Mouse (Mus musculus) MEL-GATA-1-ER (cell line): Measurements from ENCODE around the gene Omg.

ENCODE experiments used
- DNase-seq: peaks from one replicate; pipeline ENCODE4 v3.0.0-alpha.2; 2012; ENCODE audit warnings: low read depth; ENCODE audit errors: extremely low read depth

Gene Omg

DNA sequence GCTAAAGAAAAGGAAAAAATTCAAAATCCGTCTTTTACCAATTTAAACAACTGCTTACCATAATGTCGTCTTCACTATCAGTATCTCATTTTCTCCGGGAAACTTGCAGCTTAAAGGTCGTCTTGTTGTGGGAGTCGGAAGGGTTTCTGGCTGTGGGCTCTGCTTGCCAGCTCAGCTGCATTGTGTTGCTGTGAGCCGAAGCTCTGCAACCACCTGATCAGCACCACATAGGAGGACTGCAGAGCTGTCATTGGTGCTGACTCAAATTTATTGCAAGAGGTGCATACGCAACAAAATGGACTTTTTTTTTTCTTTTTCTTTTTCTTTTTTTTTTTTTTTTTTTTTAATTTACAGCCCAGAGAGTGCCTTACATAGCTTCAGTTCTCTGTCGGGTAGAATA lies at the start of gene Omg:
Omg (minus strand) TSS at position 240 of the 400 bp plus-strand sequence.
- no peak for DNase-seq

DNA sequence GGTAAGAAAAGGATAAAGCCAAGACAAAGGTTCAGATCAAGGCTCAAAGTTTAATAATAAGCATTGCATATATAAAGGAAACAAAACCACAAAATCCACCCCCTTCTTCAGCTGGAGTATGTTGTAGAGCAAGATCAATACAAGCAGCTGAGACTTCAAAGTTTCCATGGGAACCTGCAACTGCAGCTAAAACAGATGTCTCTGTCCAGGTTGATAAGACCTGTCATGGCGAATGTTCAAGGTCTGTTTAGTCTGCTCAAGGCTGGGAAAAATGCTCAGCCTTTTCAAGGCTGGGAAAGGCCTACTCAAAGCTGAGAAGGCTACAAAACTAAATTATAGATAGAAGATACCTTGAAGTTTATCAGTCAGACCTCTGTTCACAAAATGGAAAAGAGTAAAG lies 48.7 kb upstream of the Omg start:
- DNase-seq, result no peak

DNA sequence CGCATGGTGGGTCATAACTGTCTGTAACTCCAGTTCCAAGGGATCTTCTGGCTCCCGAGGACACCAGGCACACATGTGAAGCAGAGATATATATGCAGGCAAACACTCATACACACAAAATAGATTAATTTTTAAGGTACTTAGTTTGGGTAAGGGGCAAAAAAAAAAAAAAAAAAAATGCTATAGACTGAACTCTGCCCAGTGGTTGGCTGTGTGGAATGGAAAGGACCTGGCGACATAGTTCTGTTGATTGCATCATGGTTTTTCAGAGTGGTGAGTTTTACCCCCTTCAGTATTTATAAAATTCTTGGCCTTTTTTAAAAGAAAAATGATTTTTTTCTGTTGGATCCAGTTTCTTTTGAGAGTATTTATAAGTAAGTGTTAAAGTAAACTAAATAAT lies 32.4 kb upstream of the Omg start:
- DNase-seq, result no peak

DNA sequence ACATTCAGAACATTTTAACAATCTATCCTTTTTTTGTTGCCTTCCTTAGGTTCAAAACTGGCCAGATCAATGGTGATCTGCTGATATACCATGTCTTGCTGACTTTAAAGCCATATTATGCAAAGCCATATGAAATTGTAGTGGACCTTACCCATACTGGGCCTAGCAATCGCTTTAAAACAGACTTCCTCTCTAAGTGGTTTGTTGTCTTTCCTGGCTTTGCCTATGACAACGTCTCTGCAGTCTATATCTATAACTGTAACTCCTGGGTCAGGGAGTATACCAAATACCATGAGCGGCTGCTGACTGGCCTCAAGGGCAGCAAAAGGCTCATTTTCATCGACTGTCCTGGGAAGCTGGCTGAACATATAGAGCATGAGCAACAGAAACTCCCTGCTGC lies 31.7 kb upstream of the Omg start:
- no peak for DNase-seq

DNA sequence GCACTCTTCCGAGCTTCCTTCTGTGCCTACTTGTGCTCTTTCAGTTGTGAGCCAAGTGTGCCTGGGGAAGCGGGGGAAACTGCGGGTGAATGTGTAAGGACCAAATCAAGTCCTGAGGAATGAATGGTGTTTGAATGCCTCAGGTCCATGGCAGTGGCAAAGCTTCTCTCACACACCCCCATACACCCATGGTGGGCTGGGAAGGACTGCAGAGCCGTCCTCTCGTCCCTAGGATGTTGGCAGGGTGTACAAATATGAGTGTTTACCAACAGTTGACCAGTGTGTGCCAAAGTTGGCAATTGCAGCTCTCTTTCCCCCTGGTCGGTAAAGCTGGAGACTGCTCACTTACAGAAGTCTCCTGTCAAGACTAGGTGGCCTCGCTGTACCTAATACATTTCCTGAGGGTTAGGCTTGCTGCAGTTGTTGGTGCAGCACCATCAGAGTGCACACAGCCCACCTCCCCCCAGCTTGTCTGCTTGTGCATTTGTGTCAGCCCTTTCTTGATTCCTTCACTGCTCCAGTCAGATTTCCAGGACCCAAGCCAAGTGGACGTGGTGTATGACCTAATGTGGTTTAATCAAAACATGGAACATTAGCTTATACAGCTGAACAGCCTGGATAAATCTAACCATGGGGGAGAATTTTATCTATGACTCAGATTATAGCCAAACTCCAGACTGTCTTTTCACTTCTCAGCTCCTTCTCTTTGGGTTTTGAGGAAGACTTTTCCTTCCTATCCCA lies 30.2 kb upstream of the Omg start:
- DNase-seq, result no peak

DNA sequence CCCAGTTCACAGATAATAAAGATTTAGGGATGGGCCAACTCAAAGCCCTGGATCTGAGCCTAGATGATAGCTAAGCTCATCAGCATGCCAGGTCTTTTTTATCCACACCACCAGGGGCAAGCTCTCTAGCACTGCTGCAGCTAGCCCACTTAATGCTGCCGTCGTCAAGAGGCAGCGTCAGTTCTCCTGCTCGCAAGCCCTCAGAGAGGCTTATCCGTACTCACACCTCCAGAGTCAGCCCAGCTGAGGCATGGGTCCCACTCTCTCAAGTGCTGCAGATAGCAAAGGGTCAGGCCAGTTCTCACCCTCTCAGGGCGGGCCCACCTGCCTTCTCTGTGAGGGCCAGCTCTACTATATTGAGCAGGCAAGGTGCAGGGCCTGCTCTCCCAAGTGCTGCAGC lies 29.4 kb upstream of the Omg start:
- DNase-seq, result no peak

DNA sequence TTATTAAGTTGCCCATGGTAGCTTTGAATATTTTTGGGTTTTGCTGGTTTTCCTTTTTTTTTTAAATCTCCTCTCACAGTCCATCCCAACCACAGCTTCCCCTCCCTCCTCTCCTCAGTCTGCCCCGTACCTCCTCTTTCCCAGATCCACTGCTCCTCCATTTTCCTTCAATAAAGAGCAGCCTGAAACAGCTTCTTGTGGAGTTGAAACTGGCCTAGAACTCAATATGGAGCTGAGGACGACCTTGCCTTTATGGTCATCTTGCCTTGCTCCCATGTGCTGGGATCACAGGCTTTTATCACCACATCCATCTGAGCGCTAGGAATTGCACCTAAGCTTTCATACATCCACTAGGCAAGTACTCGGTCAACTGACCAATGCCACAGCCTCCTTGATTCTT lies 27.6 kb upstream of the Omg start:
- no peak for DNase-seq

DNA sequence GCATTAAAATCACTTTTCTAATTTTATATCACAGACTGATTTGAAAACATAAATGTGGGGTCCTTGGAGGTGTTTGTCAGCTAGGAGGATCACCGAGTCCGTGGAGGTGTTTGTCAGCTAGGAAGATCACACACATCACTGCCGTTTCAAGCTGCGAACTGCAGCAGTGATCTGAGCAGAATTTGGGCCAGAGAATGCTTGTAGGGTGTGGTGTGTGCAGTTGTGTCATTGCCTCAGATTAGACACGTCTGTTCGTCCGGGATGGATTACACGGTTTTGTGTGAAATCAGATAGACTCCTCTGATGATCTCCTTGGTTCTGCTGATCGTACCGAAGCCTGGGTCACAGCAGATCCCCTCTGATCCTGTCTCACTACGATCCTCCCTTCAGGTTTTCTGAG lies 26.9 kb upstream of the Omg start:
- no peak for DNase-seq

DNA sequence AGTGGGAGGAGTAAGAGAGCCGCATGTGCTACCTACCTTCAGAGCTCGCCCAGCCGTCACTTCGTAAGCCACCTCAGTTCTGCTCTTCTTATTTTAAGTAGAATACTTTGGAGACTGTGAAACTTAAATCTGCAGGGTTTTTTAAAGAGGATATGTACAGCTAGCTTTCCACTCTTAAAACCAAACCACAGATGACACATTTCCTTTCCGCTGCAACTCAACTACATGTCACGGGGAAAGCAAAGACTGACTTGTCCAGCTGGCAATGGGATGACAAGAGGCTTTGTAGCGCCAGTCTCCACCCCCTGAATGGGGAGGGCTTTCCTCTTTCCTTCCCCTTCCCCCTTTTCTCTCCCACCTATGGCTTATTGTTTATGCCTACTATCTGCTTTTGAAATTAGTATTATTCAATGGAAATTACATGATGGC lies 26.5 kb upstream of the Omg start, which contains the start of the genes Evi2 and Evi2a:
Evi2 (minus strand) TSS at position 257 of the 429 bp plus-strand sequence.
Evi2a (minus strand) TSS at position 277 of the 429 bp plus-strand sequence.
- DNase-seq, result no peak

DNA sequence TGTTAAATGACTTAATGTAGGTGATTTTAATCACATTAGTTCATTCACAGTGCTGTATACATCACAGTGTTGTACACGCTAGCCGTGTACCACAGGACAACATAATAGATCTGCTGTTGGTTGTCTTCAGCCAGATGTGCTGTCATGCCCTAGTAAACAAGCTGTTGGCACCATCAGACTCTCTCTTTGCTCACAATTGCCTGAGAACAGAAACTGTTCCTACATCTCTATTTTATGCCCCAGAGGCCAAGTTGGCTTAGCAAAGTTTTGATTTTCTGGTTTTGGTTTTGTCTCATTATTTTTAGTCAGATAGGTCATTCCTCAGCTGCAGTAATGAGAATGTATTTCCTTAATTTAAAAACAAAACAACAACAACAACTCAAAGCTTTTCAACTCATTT lies 25.9 kb upstream of the Omg start:
- DNase-seq, result no peak

DNA sequence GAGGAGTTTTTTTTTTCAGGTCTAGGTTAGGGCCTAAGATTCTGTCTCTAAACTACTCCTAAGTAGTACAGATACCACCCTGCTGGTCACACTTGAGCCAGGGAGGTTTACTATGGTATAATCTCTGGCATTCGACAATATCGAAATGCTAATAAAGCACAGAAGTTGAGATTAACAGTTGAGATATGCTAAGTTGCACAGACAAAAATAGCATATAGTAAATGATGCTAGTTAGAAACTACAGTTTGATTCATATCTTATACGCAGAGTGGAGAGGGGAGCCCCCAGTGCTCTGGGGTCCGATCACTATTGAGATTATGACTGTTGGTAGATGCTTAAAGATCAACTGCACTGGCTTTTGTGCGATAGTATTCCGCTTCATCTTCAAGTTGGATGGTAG lies 25.3 kb upstream of the Omg start:
- no peak for DNase-seq

DNA sequence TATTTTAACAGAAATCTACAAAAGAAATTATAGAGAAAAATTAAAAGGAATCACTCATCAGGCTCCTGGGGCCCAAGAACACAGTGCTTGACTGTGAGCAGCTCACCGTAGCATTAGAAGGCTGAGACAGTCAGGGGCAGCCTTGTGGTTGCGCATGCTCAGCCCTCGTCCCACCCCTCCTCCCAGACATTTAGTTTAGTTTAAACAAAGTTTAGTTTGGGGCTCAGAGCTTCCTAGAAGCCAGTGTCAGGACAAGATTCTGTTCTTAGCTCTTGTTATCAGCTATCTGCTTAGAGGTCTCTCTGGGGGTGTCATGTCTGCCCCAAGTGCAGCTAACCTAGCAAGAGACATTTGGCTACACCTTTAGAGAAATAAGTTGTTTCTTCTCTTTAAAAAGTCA lies 24.7 kb upstream of the Omg start:
- DNase-seq, result no peak

DNA sequence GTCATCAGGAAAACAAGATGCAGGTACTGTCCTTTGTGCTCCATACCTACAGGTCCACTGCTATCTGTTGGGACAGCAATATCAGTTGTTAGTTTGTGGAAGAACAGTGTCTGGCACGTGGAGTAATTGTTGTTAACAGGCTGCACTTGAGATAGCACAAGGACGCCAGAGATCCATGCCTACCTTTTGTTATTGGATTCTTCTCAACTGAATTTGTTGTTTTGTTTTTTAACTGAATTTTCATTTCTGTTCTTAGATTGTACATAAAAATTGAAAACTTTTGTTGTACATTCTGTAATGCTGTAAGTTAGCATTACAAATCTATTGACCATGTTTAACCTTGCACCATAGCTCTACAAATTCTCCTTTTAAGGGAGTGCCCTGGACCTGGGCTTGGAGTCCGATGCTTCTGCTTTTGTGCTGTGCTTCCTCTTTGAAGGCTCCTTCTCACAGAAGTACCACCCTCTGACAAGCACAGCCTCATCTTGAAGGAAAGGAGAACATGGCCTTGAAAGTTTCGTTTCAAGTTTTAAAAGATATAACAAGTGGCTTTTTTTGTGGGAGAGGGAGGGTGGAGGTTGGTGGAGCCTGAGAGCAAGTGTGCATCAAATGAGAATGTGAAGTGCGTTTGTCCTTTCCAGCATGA lies 24.0 kb upstream of the Omg start:
- DNase-seq, result peak; percentile 86

DNA sequence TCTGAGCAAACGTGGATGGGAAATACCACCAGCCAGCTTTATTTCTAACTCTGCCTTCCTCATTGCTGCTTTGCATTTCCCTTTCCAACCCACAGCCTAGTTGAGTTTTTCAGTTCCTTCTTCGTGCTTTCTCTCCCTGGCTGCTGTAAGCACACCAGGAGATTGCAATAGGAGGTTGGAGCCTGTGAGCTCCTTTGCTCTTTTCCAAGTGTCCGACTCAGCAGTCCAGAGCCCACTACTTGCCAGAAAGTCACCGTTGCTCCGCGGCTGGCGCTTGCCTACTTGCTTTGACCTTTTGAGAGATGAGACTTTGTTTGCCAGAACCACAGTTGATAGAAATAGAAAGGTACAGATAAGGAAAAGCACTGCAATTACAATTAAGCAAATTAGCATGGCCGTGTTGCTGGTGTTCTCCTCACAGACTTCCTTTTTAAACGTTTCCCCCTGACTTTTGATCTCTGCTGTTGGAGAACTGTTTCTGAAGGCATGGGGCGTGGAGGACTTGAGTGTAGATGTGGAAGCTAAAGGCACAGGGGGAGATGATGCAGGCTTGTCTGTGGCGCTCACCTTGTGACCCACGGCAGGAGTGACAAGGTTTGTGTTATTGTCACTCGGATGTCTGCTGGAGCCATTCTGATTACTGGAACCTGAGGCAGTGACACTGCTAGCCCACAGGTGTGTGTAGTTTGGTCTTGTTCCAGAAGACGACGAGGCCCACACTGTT lies 23.3 kb upstream of the Omg start:
- DNase-seq, result no peak

DNA sequence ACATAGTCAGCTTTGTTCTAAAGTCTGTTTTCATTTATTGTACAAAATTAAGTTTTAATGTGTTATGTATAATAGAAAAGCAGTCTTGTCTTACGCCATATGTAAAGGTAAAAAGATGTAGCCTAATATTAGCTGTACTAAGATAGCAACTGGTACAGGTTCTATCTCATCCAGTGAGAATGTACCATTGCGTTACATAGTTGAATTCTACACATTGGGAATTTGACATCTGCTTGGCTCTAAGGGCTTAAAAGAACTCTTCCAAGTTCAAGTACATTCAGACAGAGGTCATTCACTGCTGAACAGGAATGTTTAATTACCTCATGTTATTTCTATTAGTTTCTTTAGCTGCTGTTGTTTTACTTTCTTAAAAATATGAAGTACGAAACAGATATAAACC lies 22.7 kb upstream of the Omg start:
- DNase-seq, result no peak

DNA sequence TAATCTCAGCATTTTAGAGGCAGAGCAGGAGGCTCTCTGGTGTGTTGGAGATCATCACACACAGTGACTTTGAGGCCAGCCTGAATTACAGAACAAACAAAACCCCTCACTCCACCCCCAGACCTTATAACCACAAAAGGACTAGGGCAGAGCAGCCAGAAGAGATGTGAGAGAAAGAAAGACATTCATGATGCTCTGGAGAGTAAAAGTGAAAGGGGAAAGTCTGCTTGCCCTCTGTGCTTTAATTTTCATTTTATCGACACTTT lies 20.4 kb upstream of the Omg start:
- no peak for DNase-seq

DNA sequence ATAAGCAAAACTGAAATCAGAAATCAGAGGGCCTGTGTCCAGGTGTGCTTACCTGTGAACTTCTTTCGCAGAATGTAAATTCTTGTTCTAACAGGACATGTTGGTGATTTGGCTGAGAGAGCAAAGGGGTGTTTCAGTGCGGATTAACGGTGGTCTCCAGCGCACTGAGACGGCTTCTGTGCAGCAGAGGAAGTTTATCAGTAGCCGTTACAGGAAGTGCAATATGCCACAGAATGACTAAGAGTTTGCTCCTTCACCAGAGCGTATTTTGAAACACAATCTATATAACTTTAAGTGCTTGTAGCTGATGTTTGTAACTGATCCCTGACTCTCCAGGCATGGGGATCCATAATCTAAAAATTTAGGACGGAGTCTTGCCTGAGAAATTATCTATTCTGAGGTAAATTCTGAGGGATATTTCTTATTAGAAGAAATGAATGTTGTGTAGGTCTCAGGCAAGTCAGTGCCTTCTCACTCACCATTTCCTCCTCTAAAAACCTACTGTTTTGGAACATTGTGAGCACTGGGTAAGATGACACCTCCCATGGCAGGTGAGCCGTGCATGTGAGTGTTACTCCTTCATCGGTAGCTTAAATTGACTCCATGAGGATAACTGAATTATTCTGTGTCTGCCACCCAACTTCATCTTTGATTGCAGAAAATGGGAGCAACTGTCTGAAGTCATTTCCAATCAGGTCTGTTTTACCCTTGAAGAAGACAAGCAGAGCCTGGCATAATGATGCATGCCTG lies 19.9 kb upstream of the Omg start, which contains the start of gene Evi2b:
Evi2b (minus strand) TSS at position 203 of the 750 bp plus-strand sequence.
- DNase-seq, result peak; percentile 75

DNA sequence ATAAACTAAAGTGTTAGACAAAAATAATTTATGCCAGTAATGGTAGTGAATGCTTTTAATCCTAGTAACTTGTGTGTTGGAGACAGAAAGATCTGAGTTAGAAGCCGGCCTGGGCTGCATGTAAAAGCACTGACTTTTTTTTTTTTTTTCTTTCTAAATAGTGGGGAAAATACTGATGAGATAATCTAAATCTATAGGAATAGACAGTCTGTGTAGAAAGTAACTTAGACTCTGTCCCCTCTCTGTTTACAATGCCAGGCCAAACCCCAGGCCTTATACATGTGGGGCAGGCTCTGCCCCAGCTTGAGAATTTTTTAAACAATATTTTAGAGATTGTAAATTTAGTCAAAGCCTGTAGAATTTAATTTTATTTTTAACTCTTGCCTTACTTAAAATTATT lies 19.1 kb upstream of the Omg start:
- DNase-seq, result no peak

DNA sequence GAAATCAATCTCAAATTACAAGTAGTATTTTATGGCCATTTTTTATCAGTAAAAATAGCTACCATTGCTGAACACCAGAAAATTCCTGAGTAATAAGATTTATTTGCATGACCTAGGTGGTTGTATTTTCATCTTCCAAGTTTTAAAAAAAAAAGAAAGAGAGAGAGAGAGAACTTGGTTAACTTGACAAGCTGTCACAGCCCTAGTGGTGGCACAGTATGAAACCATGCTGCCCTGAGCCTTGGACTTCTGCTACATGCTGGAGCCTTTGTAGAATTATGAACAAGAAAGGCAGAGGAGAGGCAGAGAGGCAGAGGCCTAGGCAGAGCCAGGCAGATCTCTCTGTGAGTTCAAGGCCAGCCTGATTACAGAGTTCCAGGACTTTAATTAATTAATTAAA lies 18.0 kb upstream of the Omg start:
- DNase-seq, result no peak

DNA sequence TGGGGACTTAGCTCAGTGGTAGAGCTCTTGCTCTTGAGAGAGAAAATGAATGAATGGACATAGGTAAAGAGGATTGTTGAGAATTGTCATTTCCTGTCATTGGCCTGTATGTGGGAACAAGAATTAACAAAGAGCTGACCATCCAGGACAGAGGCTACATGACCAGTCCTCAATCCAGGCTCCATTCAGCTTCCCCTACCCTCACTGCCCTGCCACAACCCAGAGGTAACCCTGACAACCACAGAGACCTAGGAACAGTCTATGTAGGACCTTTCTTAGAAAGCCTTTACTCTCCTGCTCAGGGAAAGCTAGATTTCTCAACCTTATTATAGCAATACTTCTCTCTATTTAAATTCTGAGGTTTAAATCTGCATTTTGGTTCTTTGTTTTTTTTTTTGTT lies 16.9 kb upstream of the Omg start:
- no peak for DNase-seq

DNA sequence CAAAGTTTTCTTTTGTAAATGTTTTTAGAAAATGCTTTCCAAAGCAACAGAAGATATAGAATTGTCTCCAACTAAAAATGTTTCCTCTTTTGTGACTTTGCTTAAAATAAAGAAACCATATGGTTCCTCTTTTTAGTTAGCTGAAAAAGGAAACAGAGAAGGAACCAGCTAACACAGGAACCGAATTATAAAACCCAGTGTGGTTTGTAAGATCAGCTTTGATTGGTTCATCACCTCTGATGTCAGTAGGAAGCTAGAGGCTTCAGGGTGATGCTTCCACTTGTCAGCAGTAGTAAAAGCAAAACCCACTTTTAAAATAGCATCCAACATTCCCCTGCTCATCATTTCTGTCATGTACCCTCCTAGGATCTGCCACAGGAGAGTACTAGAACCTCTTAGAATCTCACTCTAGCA lies 16.0 kb upstream of the Omg start:
- peak; percentile 96 for DNase-seq

DNA sequence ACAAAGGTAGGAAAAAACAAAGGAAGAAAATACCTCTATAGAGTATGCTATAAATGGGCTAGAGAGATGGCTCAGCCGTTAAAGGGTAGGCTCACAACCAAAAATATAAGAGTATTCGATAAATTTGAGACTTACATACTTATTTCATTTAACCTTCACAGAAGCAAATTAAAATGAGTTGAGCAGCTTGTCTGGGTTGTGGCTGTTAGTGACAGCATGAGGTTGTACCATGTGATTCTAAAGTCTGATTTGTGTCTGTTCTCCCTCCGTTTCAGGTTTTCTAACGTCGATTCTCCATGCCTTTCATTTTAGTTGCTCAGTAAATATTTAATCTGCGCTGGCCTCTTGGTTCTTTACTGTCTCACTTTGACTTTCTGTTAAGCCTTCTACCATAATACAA lies 15.4 kb upstream of the Omg start:
- no peak for DNase-seq
